Comparison of ENCODE assay signal across 9 mouse cellular contexts in genomic region chr1:151685666-151686309, GRCm38 (mm10).
DNase-seq lines count a peak whose midpoint lies in the region; ATAC-seq and TF ChIP-seq lines count a peak whose summit lies in the region.
"Had no signal": no experiment of that assay in that cellular context is flagged by ENCODE, and none has a peak within 500 bp of the region (broad histone marks: within the 10 kb centered on the region; RNA-seq: fewer than 3 reads in every experiment).

No protein-coding gene starts in this region.

- TF ChIP-seq EP300 in ES-Bruce4 (IDR thresholded peaks at IDR 0.05; ENCODE audit: insufficient read depth, low read depth, low read length) = peak; percentile 59; the same call in 1 of the 2 replicates

- peak overlapping the region; percentile 67 for H3K27ac ChIP-seq in heart, embryonic 10.5 days
- peak overlapping the region; percentile 12 for H3K27ac ChIP-seq in ES-Bruce4 (ENCODE audit: insufficient read depth, low read length)
- peak overlapping the region; percentile 60 for H3K27ac ChIP-seq in brown adipose tissue, adult 24 weeks (replicated peaks; ENCODE audit: low read depth, low read length)
- peak overlapping the region; percentile 57 for H3K27ac ChIP-seq in limb, embryonic 12.5 days
- no peak overlapping the region for H3K27ac ChIP-seq in liver, embryonic 11.5 days (ENCODE audit: low read depth, low read length)

- no peaks in the 10 kb centered on the region for H3K27me3 ChIP-seq in heart, embryonic 10.5 days (ENCODE audit: insufficient read depth, poor library complexity, severe bottlenecking)
- no peaks in the 10 kb centered on the region for H3K27me3 ChIP-seq in ES-Bruce4 (ENCODE audit: control insufficient read depth, insufficient read depth, low read length, poor library complexity, severe bottlenecking)
- H3K27me3 ChIP-seq in limb, embryonic 12.5 days = no peaks in the 10 kb centered on the region
- no peaks in the 10 kb centered on the region for H3K27me3 ChIP-seq in liver, embryonic 11.5 days (replicated peaks; ENCODE audit: control insufficient read depth, insufficient read depth, low read length)

- WGBS in heart, embryonic 10.5 days = 29% methylated on average over 12 of the region's 12 CpGs
- 12% methylated on average over 12 of the region's 12 CpGs for WGBS in limb, embryonic 12.5 days
- WGBS in liver, embryonic 11.5 days = 40% methylated on average over 12 of the region's 12 CpGs

- peaks cover 15% of the 10 kb centered on the region for H3K4me1 ChIP-seq in heart, embryonic 10.5 days
- peaks cover 3% of the 10 kb centered on the region for H3K4me1 ChIP-seq in ES-Bruce4 (ENCODE audit: control insufficient read depth, insufficient read depth, low read length)
- H3K4me1 ChIP-seq in brown adipose tissue, adult 24 weeks (ENCODE audit: control insufficient read depth, insufficient read depth, insufficient read length, low read length) = peaks cover 28% of the 10 kb centered on the region
- H3K4me1 ChIP-seq in limb, embryonic 12.5 days (replicated peaks) = peaks cover 34% of the 10 kb centered on the region
- H3K4me1 ChIP-seq in liver, embryonic 11.5 days (replicated peaks; ENCODE audit: control insufficient read depth, insufficient read depth, low read length) = no peaks in the 10 kb centered on the region; the same call in none of the 2 replicates

- no peak for TF ChIP-seq CTCF in ES-Bruce4 (IDR thresholded peaks at IDR 0.05; ENCODE audit: low read depth, low read length)

- no peaks in the 10 kb centered on the region for H3K9me3 ChIP-seq in heart, embryonic 10.5 days
- H3K9me3 ChIP-seq in ES-Bruce4 (replicated peaks; ENCODE audit: control insufficient read depth, insufficient read depth, low read length, poor library complexity, severe bottlenecking) = no peaks in the 10 kb centered on the region
- no peaks in the 10 kb centered on the region for H3K9me3 ChIP-seq in limb, embryonic 12.5 days
- no peaks in the 10 kb centered on the region for H3K9me3 ChIP-seq in liver, embryonic 11.5 days (ENCODE audit: control insufficient read depth, low read length)

- TF ChIP-seq POLR2A in ES-Bruce4 (IDR thresholded peaks at IDR 0.05; ENCODE audit: insufficient read depth, low read length) = no peak

- ATAC-seq in limb, embryonic 12.5 days (ENCODE audit: insufficient number of reproducible peaks, insufficient read depth, low FRiP score, low TSS enrichment, low read depth) = no peak
- no peak for ATAC-seq in liver, embryonic 11.5 days (replicated peaks; ENCODE audit: low FRiP score)

- DNase-seq in heart, embryonic 10.5 days (ENCODE audit: low spot score) = no peak
- DNase-seq in heart, adult 8-10 months (ENCODE audit: low spot score) = no peak
- no peak for DNase-seq in layer of hippocampus, postnatal 25 days (ENCODE audit: extremely low spot score in 1 of 2, low spot score in 1 of 2)
- no peak for DNase-seq in thymus, postnatal 14 days
- no peak for DNase-seq in liver, embryonic 11.5 days (ENCODE audit: low spot score)
- DNase-seq: thymus, adult 18-20 months had no signal

- peak overlapping the region; percentile 30 for H3K4me2 ChIP-seq in limb, embryonic 12.5 days
- H3K4me2 ChIP-seq in liver, embryonic 11.5 days = no peak overlapping the region

- H3K4me3 ChIP-seq in heart, embryonic 10.5 days = no peak overlapping the region
- no peak overlapping the region for H3K4me3 ChIP-seq in ES-Bruce4 (ENCODE audit: low read depth, low read length)
- H3K4me3 ChIP-seq in brown adipose tissue, adult 24 weeks (ENCODE audit: insufficient read depth, low read depth, low read length) = no peak overlapping the region
- no peak overlapping the region for H3K4me3 ChIP-seq in limb, embryonic 12.5 days (replicated peaks)
- H3K4me3 ChIP-seq in liver, embryonic 11.5 days (ENCODE audit: low read depth, low read length) = no peak overlapping the region

- no peak overlapping the region for H3K9ac ChIP-seq in ES-Bruce4 (ENCODE audit: low read depth, poor library complexity, severe bottlenecking)
- H3K9ac ChIP-seq in limb, embryonic 12.5 days (replicated peaks) = no peak overlapping the region
- no peak overlapping the region for H3K9ac ChIP-seq in liver, embryonic 11.5 days (ENCODE audit: low read depth, low read length)

- H3K36me3 ChIP-seq in heart, embryonic 10.5 days = no peaks in the 10 kb centered on the region
- peaks cover 5% of the 10 kb centered on the region; the same call in 1 of the 2 replicates for H3K36me3 ChIP-seq in ES-Bruce4 (ENCODE audit: control insufficient read depth, insufficient read depth, low read length, poor library complexity, severe bottlenecking)
- no peaks in the 10 kb centered on the region for H3K36me3 ChIP-seq in limb, embryonic 12.5 days
- H3K36me3 ChIP-seq in liver, embryonic 11.5 days (ENCODE audit: control insufficient read depth, insufficient read depth, low read length) = no peaks in the 10 kb centered on the region
